Mouse (Mus musculus): ENCODE measurements around the gene Brap.

The Brap gene

DNA sequence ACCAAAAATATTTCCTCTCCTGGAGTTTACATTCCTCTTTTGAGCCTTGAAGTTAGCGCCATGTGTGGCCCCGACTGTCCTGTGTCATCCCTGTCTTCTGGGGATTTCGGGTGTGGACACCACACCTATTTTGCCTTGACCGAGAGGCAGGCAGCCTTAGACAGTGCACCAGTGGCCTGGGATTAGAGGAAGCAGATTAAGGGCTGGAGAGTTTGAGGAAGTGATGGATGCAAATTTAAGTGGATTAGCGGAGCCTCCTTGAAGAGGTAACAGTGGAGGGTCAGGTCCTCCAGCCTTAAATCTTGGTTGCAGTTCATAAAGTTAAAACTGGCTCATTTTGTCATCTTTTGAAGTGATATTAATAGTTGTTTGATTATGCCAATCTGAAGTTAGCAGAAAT is 58.1 kb downstream of the Brap start:
- DNase-seq (ENCODE audit: low spot score) = no peak

DNA sequence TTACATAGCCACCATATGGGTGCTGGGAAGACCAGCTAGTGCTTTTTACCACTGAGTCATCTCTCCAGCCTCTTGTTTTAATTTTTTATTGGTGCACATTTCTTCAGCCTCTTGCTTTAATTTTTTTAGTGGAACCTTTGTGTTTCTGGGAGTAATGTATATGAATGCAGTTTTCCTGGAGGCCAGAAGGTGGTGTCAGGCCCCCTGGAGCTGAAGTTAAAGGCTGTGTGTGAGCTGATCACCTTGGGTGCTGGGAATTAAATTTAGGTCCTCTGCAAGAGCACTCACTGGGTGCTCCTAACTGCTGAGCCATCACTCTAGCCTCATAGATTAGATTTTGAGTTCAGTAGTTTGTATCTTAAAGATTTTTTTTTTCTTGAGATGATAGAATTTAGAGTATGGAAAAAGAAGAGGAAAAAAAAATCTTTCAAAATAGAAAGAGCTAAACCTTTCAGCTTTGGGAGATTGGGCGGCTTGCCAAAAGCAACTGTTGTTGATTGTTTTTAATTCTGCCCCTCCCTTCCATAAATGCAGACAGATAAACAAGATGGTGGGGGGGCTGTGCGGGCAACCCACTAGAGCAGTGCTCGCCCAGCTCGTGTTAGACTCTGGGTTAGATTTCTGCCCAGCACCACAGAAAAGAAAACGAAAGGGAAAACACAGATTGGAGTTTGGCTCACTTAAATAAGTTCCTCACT is 60.7 kb downstream of the Brap start:
- peak; percentile 65 for DNase-seq (ENCODE audit: low spot score)

DNA sequence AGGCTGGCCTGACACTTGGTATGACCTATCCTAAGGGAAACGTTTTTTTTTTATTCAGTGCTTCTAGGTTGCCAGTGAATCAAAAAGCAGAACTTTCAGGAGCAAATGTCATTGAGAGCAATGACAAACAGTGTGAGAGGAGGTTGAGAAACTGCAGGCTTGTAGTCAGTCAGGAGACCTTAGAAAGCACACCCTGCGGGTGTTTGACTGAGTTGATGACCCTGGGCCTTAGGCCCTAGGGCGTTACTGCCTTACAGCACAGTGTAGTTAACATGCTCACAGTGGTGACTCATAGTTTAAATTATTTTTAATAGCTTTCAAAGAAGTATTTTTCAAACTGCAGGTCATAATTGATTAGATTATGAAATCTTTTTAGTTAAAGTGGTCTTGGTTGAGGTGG is 61.5 kb downstream of the Brap start:
- no peak for DNase-seq (ENCODE audit: low spot score)

DNA sequence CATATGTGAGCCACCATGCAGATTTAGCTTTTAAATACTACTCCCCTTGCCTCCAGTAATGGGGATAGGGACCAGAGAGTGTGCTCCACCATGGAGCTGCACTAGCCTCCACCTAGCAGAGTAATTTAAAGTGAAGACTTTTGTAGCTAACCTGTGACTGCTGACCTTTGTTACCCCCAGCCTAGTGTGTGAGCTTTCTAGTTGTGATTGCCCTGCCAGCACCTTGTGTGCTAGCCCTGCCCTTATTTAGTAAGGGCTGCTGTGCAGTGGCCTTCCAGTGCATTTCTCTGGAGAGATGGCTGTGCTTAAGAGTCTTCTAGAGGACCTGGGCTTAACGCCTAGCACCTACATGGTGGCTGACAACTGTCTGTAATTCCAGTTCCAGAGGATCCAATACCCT is 64.3 kb downstream of the Brap start:
- no peak for DNase-seq (ENCODE audit: low spot score)

DNA sequence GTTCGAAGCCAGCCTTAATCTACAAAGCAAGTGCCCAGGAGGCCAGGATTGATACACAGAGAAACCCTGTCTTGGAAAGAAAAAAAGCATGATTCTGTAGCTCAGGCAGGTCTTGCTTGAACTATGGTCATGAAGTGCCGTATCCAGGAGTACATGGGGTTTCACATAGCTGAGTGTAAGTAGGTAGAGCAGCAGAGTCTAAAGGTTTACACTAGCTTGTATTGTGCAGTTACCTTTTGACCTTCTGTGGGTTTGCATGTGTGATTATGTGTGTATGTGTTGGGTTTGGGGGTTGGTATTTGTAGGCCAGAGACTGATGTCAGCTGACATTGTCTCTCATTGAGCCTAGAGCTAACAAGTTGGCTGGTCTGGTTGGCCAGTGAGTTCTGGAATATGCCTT is 69.7 kb downstream of the Brap start:
- DNase-seq (ENCODE audit: low spot score) = no peak

DNA sequence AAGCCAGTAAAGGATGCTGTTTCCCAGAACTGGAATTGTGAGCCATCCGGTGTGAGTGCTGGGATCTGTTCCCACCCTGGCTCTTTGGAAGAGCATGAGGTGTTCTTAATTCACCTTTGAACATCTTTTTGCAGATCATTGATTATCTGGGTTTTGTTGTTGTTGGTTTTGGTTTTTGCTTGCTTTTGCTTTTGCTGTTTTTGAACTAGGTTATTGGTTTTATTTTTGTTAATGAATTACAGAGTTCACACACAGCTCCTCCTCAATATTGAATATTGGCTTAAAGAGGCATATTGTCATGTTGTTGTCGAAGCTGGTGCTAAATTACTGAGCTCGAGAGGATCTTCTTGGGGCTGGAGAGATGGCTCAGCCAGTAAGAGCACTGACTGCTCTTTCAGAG is 76.3 kb downstream of the Brap start:
- DNase-seq (ENCODE audit: low spot score) = no peak
